Mouse (Mus musculus): ENCODE measurements around the gene Slitrk2. TPM values are rescaled to one million over a fixed set of nuclear protein-coding genes. Genes with fewer than 3 reads are reported as not detected.
A peak's percentile ranks its signal among the peaks of the same experiment; 100 is the strongest.

The Slitrk2 gene
- 0.08 TPM in 1 of 2 replicates, not detected in the other for total RNA-seq (2014; rRNA removed; ENCODE audit: low replicate concordance)
- polyA plus RNA-seq (2015; fragmentation: Nextera tagmentation; extraction: Ambion mirVana), result 0.14 and 0.18 TPM in 2 replicates

- no peak for DNase-seq (ENCODE audit: low spot score)
- Histone ChIP-seq H3K27ac (ENCODE audit: low read depth) (no peak within 1 kb of the TSS), H3K9me3 (replicated peaks; ENCODE audit: control insufficient read depth, low read length) (no peaks in the 10 kb centered on the region), H3K4me2 (ENCODE audit: low read depth, low read length) (peak within 1 kb of the TSS; percentile 59), H3K36me3 (replicated peaks; ENCODE audit: control insufficient read depth, insufficient read depth, low read length) (no peaks in the 10 kb centered on the region), H3K4me3 (ENCODE audit: low read depth, low read length) (peak within 1 kb of the TSS; percentile 23), H3K9ac (replicated peaks; ENCODE audit: low read depth, low read length) (no peak within 1 kb of the TSS), H3K4me1 (ENCODE audit: control insufficient read depth, insufficient read depth) (no peaks in the 10 kb centered on the region), H3K27me3 (ENCODE audit: control insufficient read depth, insufficient read depth, low read length) (no peaks in the 10 kb centered on the region)
- WGBS, result 17% methylated on average over 19 of the region's 25 CpGs
- TF ChIP-seq EP300 (IDR thresholded peaks at IDR 0.05; ENCODE audit: low read depth), result no peak
- ATAC-seq (ENCODE audit: insufficient read depth, low read depth), result no peak
Observed at GRCm38 (mm10) chrX:66648911-66649620, at the start of gene Slitrk2. Gene Slitrk2, plus strand, starts transcription at chrX:66649318.

- no peak overlapping the region for H3K4me2 ChIP-seq (ENCODE audit: low read depth, low read length)
- H3K4me3 ChIP-seq (ENCODE audit: low read depth, low read length), result no peak overlapping the region
- no peaks in the 10 kb centered on the region for H3K9me3 ChIP-seq (replicated peaks; ENCODE audit: control insufficient read depth, low read length)
- TF ChIP-seq EP300 (IDR thresholded peaks at IDR 0.05; ENCODE audit: low read depth) (no peak), CTCF (IDR thresholded peaks at IDR 0.05; ENCODE audit: low read depth) (no peak)
- H3K4me1 ChIP-seq (ENCODE audit: control insufficient read depth, insufficient read depth), result no peaks in the 10 kb centered on the region
- 52% methylated on average over 3 of the region's 3 CpGs for WGBS
- DNase-seq (ENCODE audit: low spot score) (no peak), ATAC-seq (ENCODE audit: insufficient read depth, low read depth) (no peak)
- H3K36me3 ChIP-seq (replicated peaks; ENCODE audit: control insufficient read depth, insufficient read depth, low read length), result no peaks in the 10 kb centered on the region
- H3K9ac ChIP-seq (replicated peaks; ENCODE audit: low read depth, low read length), result no peak overlapping the region
- no peaks in the 10 kb centered on the region for H3K27me3 ChIP-seq (ENCODE audit: control insufficient read depth, insufficient read depth, low read length)
- no peak overlapping the region for H3K27ac ChIP-seq (ENCODE audit: low read depth)
Observed at GRCm38 (mm10) chrX:66605490-66605889, 43.6 kb upstream of the Slitrk2 start.

- Histone ChIP-seq H3K4me3 (ENCODE audit: low read depth, low read length) (peak overlapping the region; percentile 47), H3K27ac (ENCODE audit: low read depth) (no peak overlapping the region), H3K9ac (replicated peaks; ENCODE audit: low read depth, low read length) (no peak overlapping the region), H3K4me1 (ENCODE audit: control insufficient read depth, insufficient read depth) (no peaks in the 10 kb centered on the region), H3K4me2 (ENCODE audit: low read depth, low read length) (peak overlapping the region; percentile 72), H3K27me3 (ENCODE audit: control insufficient read depth, insufficient read depth, low read length) (no peaks in the 10 kb centered on the region), H3K9me3 (replicated peaks; ENCODE audit: control insufficient read depth, low read length) (no peaks in the 10 kb centered on the region), H3K36me3 (replicated peaks; ENCODE audit: control insufficient read depth, insufficient read depth, low read length) (no peaks in the 10 kb centered on the region)
- TF ChIP-seq CTCF (IDR thresholded peaks at IDR 0.05; ENCODE audit: low read depth) (no peak), EP300 (IDR thresholded peaks at IDR 0.05; ENCODE audit: low read depth) (no peak)
- 6% methylated on average over 20 of the region's 21 CpGs for WGBS
- DNase-seq (ENCODE audit: low spot score), result peak; percentile 24
- ATAC-seq (ENCODE audit: insufficient read depth, low read depth), result peak; percentile 74
Observed at GRCm38 (mm10) chrX:66652455-66653144, 3.5 kb downstream of the Slitrk2 start.

- no peak for DNase-seq (ENCODE audit: low spot score)
- H3K4me3 ChIP-seq (ENCODE audit: low read depth, low read length), result no peak overlapping the region
- no peaks in the 10 kb centered on the region for H3K36me3 ChIP-seq (replicated peaks; ENCODE audit: control insufficient read depth, insufficient read depth, low read length)
- no peak for TF ChIP-seq EP300 (IDR thresholded peaks at IDR 0.05; ENCODE audit: low read depth)
- TF ChIP-seq CTCF (IDR thresholded peaks at IDR 0.05; ENCODE audit: low read depth), result peak; percentile 26; the same call in 1 of the 2 replicates
- no peaks in the 10 kb centered on the region for H3K4me1 ChIP-seq (ENCODE audit: control insufficient read depth, insufficient read depth)
- ATAC-seq (ENCODE audit: insufficient read depth, low read depth), result no peak
- no peak overlapping the region for H3K4me2 ChIP-seq (ENCODE audit: low read depth, low read length)
- WGBS, result 25% methylated on average over 2 of the region's 2 CpGs
- no peaks in the 10 kb centered on the region for H3K27me3 ChIP-seq (ENCODE audit: control insufficient read depth, insufficient read depth, low read length)
- H3K27ac ChIP-seq (ENCODE audit: low read depth), result no peak overlapping the region
- no peak overlapping the region for H3K9ac ChIP-seq (replicated peaks; ENCODE audit: low read depth, low read length)
- H3K9me3 ChIP-seq (replicated peaks; ENCODE audit: control insufficient read depth, low read length), result no peaks in the 10 kb centered on the region
Observed at GRCm38 (mm10) chrX:66657365-66657764, 8.2 kb downstream of the Slitrk2 start.

- WGBS, result 79% methylated on average over 4 of the region's 4 CpGs
- TF ChIP-seq EP300 (IDR thresholded peaks at IDR 0.05; ENCODE audit: low read depth) (no peak), CTCF (IDR thresholded peaks at IDR 0.05; ENCODE audit: low read depth) (no peak)
- no peaks in the 10 kb centered on the region for H3K36me3 ChIP-seq (replicated peaks; ENCODE audit: control insufficient read depth, insufficient read depth, low read length)
- H3K27ac ChIP-seq (ENCODE audit: low read depth), result no peak overlapping the region
- H3K9ac ChIP-seq (replicated peaks; ENCODE audit: low read depth, low read length), result no peak overlapping the region
- no peak overlapping the region for H3K4me2 ChIP-seq (ENCODE audit: low read depth, low read length)
- H3K4me1 ChIP-seq (ENCODE audit: control insufficient read depth, insufficient read depth), result no peaks in the 10 kb centered on the region
- H3K9me3 ChIP-seq (replicated peaks; ENCODE audit: control insufficient read depth, low read length), result no peaks in the 10 kb centered on the region
- H3K27me3 ChIP-seq (ENCODE audit: control insufficient read depth, insufficient read depth, low read length), result no peaks in the 10 kb centered on the region
- no peak overlapping the region for H3K4me3 ChIP-seq (ENCODE audit: low read depth, low read length)
- no peak for ATAC-seq (ENCODE audit: insufficient read depth, low read depth)
- DNase-seq (ENCODE audit: low spot score), result no peak
Observed at GRCm38 (mm10) chrX:66676959-66677358, 27.8 kb downstream of the Slitrk2 start.
